Mouse (Mus musculus): ENCODE results near the gene Speer4f2. TPM values are rescaled to one million over a fixed set of nuclear protein-coding genes. Genes with fewer than 3 reads are reported as not detected.

Speer4f2 gene
- total and polyA plus RNA-seq, 3 experiments, result not detected

DNA sequence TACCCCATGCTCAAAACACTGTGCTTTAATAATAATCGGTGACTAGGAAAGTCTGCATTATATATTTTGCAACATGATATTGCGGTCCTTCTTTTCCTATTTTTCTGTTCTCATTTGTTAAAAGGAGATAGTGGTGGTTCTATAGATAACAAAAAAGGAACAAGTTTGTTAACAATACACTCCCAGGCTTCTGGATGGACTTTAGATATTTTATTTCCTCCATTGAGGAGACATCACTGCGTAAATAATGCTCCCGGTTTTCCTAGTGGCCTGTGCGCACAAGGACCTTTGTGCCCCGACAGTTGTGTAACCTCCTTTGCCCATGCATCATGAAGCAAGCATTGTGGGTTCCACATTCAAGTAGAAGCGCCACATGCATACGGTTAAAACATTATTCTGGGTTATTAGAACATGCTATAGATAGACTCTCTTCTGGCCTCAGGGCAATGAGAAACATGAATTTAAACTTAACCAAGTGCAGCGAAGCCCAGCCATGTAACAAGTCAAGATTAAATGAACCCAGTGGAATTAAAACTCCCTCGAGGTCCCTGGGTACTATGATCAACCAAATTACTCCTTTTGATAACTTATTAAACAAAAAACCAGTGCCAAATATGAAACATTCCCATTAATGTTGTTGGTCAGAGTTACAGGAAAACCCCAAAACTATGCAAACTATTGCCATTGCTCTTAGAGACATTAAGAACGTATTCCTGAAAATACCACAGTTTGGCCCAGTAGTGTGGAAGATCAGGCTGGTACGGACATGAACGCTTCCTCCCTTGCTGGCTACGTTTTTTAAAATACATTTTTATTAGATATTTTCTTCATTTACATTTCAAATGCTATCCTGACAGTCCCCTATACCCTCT, 28.5 kb downstream of the Speer4f2 start:
- H3K36me3 ChIP-seq (ENCODE audit: control insufficient read depth in 1 of 2, insufficient read depth in 2 of 2, low read length in 2 of 2), result peaks cover 0 to 32% of the 10 kb centered on the region in 2 experiments; a peak in 2 of 4 replicates
- TF ChIP-seq ZNF384 (IDR thresholded peaks at IDR 0.05; ENCODE audit: low read depth, low read length) (no peak), RCOR1 (IDR thresholded peaks at IDR 0.05; ENCODE audit: low read depth, low read length) (peak; percentile 90), MYB (IDR thresholded peaks at IDR 0.05; ENCODE audit: low read depth, low read length) (peak; percentile 74), TAL1 (IDR thresholded peaks at IDR 0.05; ENCODE audit: low read length) (peak; percentile 72), CTCF (IDR thresholded peaks at IDR 0.05 in 2 of 3, conservative IDR thresholded peaks at IDR 0.05 in 1 of 3; ENCODE audit: control insufficient read depth in 1 of 3, insufficient read depth in 1 of 3, low read depth in 2 of 3, low read length in 3 of 3, poor library complexity in 1 of 3, severe bottlenecking in 1 of 3) (no peak), KAT2A (conservative IDR thresholded peaks at IDR 0.05; ENCODE audit: low read depth, low read length) (no peak), TBP (IDR thresholded peaks at IDR 0.05; ENCODE audit: low read depth, low read length) (peak; percentile 62), MYC (IDR thresholded peaks at IDR 0.05; ENCODE audit: low read depth, low read length) (peak; percentile 52; the same call in 1 of the 2 replicates), ELF1 (IDR thresholded peaks at IDR 0.05; ENCODE audit: low read depth, low read length) (no peak), GATA1 (IDR thresholded peaks at IDR 0.05; ENCODE audit: low read depth, low read length) (peak; percentile 98), HCFC1 (IDR thresholded peaks at IDR 0.05; ENCODE audit: low read depth, low read length) (0 out of 2 replicates have a peak, but pooled peaks have one; percentile 21), SIN3A (IDR thresholded peaks at IDR 0.05; ENCODE audit: low read length) (peak; percentile 85), TCF12 (IDR thresholded peaks at IDR 0.05; ENCODE audit: low read depth, low read length) (peak; percentile 93), MAZ (IDR thresholded peaks at IDR 0.05; ENCODE audit: low read depth, low read length) (no peak), EP300 (IDR thresholded peaks at IDR 0.05; ENCODE audit: low read depth in 1 of 2, low read length in 2 of 2) (peak; percentile 97 to 98), ZMIZ1 (IDR thresholded peaks at IDR 0.05; ENCODE audit: low read depth, low read length) (peak; percentile 31; the same call in 1 of the 2 replicates), CHD1 (IDR thresholded peaks at IDR 0.05; ENCODE audit: low read depth, low read length) (peak; percentile 94), MAX (IDR thresholded peaks at IDR 0.05; ENCODE audit: low read length) (peak; percentile 58), POLR2A (IDR thresholded peaks at IDR 0.05; ENCODE audit: control insufficient read depth in 1 of 2, insufficient read depth in 1 of 2, low read depth in 1 of 2, low read length in 2 of 2, poor library complexity in 1 of 2) (peak in 1 of 2 experiments; percentile 60; a peak in 2 of 4 replicates), ETS1 (IDR thresholded peaks at IDR 0.05; ENCODE audit: low read depth, low read length) (peak; percentile 91), UBTF (IDR thresholded peaks at IDR 0.05; ENCODE audit: borderline replicate concordance, insufficient read depth, low read depth, low read length) (no peak)
- peak overlapping the region; percentile 43 to 44 for H3K4me3 ChIP-seq (ENCODE audit: control insufficient read depth in 1 of 2, insufficient read depth in 1 of 2, low read depth in 2 of 2, low read length in 2 of 2)
- no peaks in the 10 kb centered on the region for H3K27me3 ChIP-seq (ENCODE audit: control insufficient read depth in 1 of 2, insufficient read depth in 2 of 2, low read length in 2 of 2)
- H3K4me1 ChIP-seq (ENCODE audit: control insufficient read depth in 1 of 2, insufficient read depth in 2 of 2, low read length in 2 of 2), result peaks cover 15 to 23% of the 10 kb centered on the region in 2 experiments
- peak overlapping the region; percentile 63 for H3K9ac ChIP-seq (ENCODE audit: control insufficient read depth, low read depth, low read length, poor library complexity, severe bottlenecking)
- peak overlapping the region; percentile 96 for H3K27ac ChIP-seq (ENCODE audit: control insufficient read depth, low read depth, low read length)
- no peaks in the 10 kb centered on the region for H3K79me2 ChIP-seq (ENCODE audit: control insufficient read depth, insufficient read depth, low read length, poor library complexity)
- peak; percentile 80 for DNase-seq (ENCODE audit: low read depth, low spot score)
- no peaks in the 10 kb centered on the region for H3K9me3 ChIP-seq (replicated peaks; ENCODE audit: insufficient read depth, low read length)

Measured in MEL (cell line).